ENCODE assay signal across 14 mouse cellular contexts in genomic region chr19:40492902-40493301, GRCm38 (mm10). TPM values are rescaled to one million over a fixed set of nuclear protein-coding genes. Genes with fewer than 3 reads are reported as not detected.
A peak's percentile ranks its signal among the peaks of the same experiment; 100 is the strongest.
DNase-seq lines count a peak whose midpoint lies in the region; ATAC-seq and TF ChIP-seq lines count a peak whose summit lies in the region.
"Had no signal": no experiment of that assay in that cellular context is flagged by ENCODE, and none has a peak within 500 bp of the region (broad histone marks: within the 10 kb centered on the region; RNA-seq: fewer than 3 reads in every experiment).

No protein-coding gene starts in this region.

- no peak for ATAC-seq in heart, postnatal 0 days (ENCODE audit: insufficient read depth, low read depth)
- no peak for ATAC-seq in neural tube, embryonic 13.5 days (ENCODE audit: low read depth)
- no peak for ATAC-seq in neural tube, embryonic 15.5 days (ENCODE audit: low FRiP score)
- ATAC-seq in monocyte, adult 5-6 weeks (replicated peaks; ENCODE audit: insufficient number of reproducible peaks, low FRiP score, low TSS enrichment, poor library complexity, severe bottlenecking) = no peak
- ATAC-seq: forebrain, embryonic 13.5 days; inflammation-experienced regulatory T-cells, adult 6 months; liver, postnatal 0 days had no signal

- no peak for DNase-seq in heart, postnatal 0 days (ENCODE audit: low spot score)
- no peak for DNase-seq in heart, adult 9 months (ENCODE audit: low spot score in 2 of 2)
- peak; percentile 64 for DNase-seq in lung, postnatal 25 days (ENCODE audit: low spot score)
- DNase-seq in right cerebral cortex, postnatal 25 days = no peak
- DNase-seq: cerebellum, postnatal 14 days; liver; liver, postnatal 0 days; retina, postnatal 1 day had no signal

- no peak for TF ChIP-seq CTCF in heart, postnatal 0 days (IDR thresholded peaks at IDR 0.05; ENCODE audit: low read depth)

- no peak overlapping the region for H3K9ac ChIP-seq in heart, postnatal 0 days (replicated peaks; ENCODE audit: low read depth, low read length)
- H3K9ac ChIP-seq in neural tube, embryonic 13.5 days = 0 out of 2 replicates have a peak overlapping the region, but pooled peaks have one; percentile 42
- H3K9ac ChIP-seq in neural tube, embryonic 15.5 days (replicated peaks) = no peak overlapping the region
- H3K9ac ChIP-seq: forebrain, embryonic 13.5 days; liver, postnatal 0 days had no signal

- WGBS in heart, postnatal 0 days = 37% methylated on average over 9 of the region's 9 CpGs
- WGBS in neural tube, embryonic 13.5 days = 23% methylated on average over 9 of the region's 9 CpGs
- 20% methylated on average over 9 of the region's 9 CpGs for WGBS in neural tube, embryonic 15.5 days

- H3K4me1 ChIP-seq in heart, postnatal 0 days (ENCODE audit: control insufficient read depth, insufficient read depth) = peaks cover 98% of the 10 kb centered on the region
- peaks cover 59% of the 10 kb centered on the region for H3K4me1 ChIP-seq in neural tube, embryonic 13.5 days (replicated peaks)
- peaks cover 45% of the 10 kb centered on the region for H3K4me1 ChIP-seq in neural tube, embryonic 15.5 days

- no peak overlapping the region for H3K4me3 ChIP-seq in heart, postnatal 0 days (ENCODE audit: low read depth, low read length)
- H3K4me3 ChIP-seq in neural tube, embryonic 13.5 days = no peak overlapping the region
- H3K4me3 ChIP-seq in neural tube, embryonic 15.5 days (replicated peaks) = no peak overlapping the region
- H3K4me3 ChIP-seq: forebrain, embryonic 13.5 days; hindbrain, embryonic 10.5 days had no signal

- peak overlapping the region; percentile 79; the same call in 1 of the 2 replicates for H3K27ac ChIP-seq in heart, postnatal 0 days (ENCODE audit: low read depth)
- H3K27ac ChIP-seq in neural tube, embryonic 13.5 days (replicated peaks) = no peak overlapping the region
- H3K27ac ChIP-seq in neural tube, embryonic 15.5 days (replicated peaks) = no peak overlapping the region
- H3K27ac ChIP-seq: forebrain, embryonic 13.5 days had no signal

- no peak for TF ChIP-seq EP300 in heart, postnatal 0 days (IDR thresholded peaks at IDR 0.05; ENCODE audit: low read depth)

- H3K36me3 ChIP-seq in heart, postnatal 0 days (replicated peaks; ENCODE audit: control insufficient read depth, insufficient read depth, low read length) = no peaks in the 10 kb centered on the region; the same call in 1 of the 2 replicates
- 0 out of 2 replicates have a peak, but pooled peaks cover 8% of the 10 kb centered on the region for H3K36me3 ChIP-seq in neural tube, embryonic 13.5 days
- 0 out of 2 replicates have a peak, but pooled peaks cover 5% of the 10 kb centered on the region for H3K36me3 ChIP-seq in neural tube, embryonic 15.5 days
- H3K36me3 ChIP-seq: hindbrain, embryonic 10.5 days had no signal

- H3K9me3 ChIP-seq in heart, postnatal 0 days (replicated peaks; ENCODE audit: control insufficient read depth, low read length) = no peaks in the 10 kb centered on the region
- H3K9me3 ChIP-seq in neural tube, embryonic 13.5 days = no peaks in the 10 kb centered on the region
- no peaks in the 10 kb centered on the region for H3K9me3 ChIP-seq in neural tube, embryonic 15.5 days (replicated peaks)
- H3K9me3 ChIP-seq: forebrain, embryonic 13.5 days; hindbrain, embryonic 10.5 days had no signal

- no peak overlapping the region for H3K4me2 ChIP-seq in heart, postnatal 0 days (ENCODE audit: low read depth, low read length)
- no peak overlapping the region for H3K4me2 ChIP-seq in neural tube, embryonic 13.5 days
- H3K4me2 ChIP-seq in neural tube, embryonic 15.5 days = no peak overlapping the region
- H3K4me2 ChIP-seq: forebrain, embryonic 13.5 days had no signal

- H3K27me3 ChIP-seq in heart, postnatal 0 days (ENCODE audit: control insufficient read depth, insufficient read depth, low read length) = no peaks in the 10 kb centered on the region
- H3K27me3 ChIP-seq in neural tube, embryonic 13.5 days = no peaks in the 10 kb centered on the region
- no peaks in the 10 kb centered on the region for H3K27me3 ChIP-seq in neural tube, embryonic 15.5 days (replicated peaks)
- H3K27me3 ChIP-seq: forebrain, embryonic 13.5 days had no signal

RNA-seq across cellular contexts. Expression of gene Sorbs1, which starts 20.7 kb away (rescaled TPM):
- 77.7 and 140 TPM in 2 replicates for total RNA-seq in heart, postnatal 0 days (2014; rRNA removed; ENCODE audit: low replicate concordance)
- polyA plus RNA-seq in heart, postnatal 0 days (2015; fragmentation: Nextera tagmentation; extraction: Ambion mirVana) = 153 and 159 TPM in 2 replicates
- 105 and 117 TPM in 2 replicates for polyA plus RNA-seq in neural tube, embryonic 13.5 days (2015; fragmentation: Nextera tagmentation; extraction: Ambion mirVana)
- polyA plus RNA-seq in neural tube, embryonic 15.5 days (2015; fragmentation: Nextera tagmentation; extraction: Ambion mirVana) = 94.7 and 103 TPM in 2 replicates
- total RNA-seq in monocyte, adult 5-6 weeks (2017) = 12.4 to 20.6 TPM (median 19.8 TPM) in 3 replicates
